Mouse (Mus musculus) lung, embryonic 16.5 days (tissue): ENCODE measurements at regions not wholly inside any gene's neighbourhood (a gene's known extent, or its start where the extent isn't known, plus 50 kb on each side); places are given as distances from the start of the nearest gene placed in this dataset.

Experiments
- ATAC-seq: fragments of 200-750 bp; cut with Nextera tagmentation; 2 replicates; pipeline ENCODE4 v1.8.0; 2017; ENCODE audit warnings: low read depth, mild to moderate bottlenecking, moderate library complexity
- H3K27ac ChIP-seq: fragments of 300-500 bp; sonication (generic); 2 replicates; pipeline ENCODE4 v1.5.1; 2014; ENCODE audit warnings: mild to moderate bottlenecking, control low read depth, low read length
- H3K27me3 ChIP-seq: fragments of 300-500 bp; sonication (generic); 2 replicates; pipeline ENCODE4 v1.6.1; 2014; ENCODE audit warnings: low read depth, low read length, mixed read lengths; ENCODE audit not compliant: control insufficient read depth, insufficient read depth
- H3K36me3 ChIP-seq: fragments of 300-500 bp; sonication (generic); 2 replicates; pipeline ENCODE4 v1.6.1; 2014; ENCODE audit warnings: low read length; ENCODE audit not compliant: control insufficient read depth, insufficient read depth
- H3K4me1 ChIP-seq: fragments of 300-500 bp; sonication (generic); replicated peaks from 2 replicates; pipeline ENCODE4 v1.6.1; 2014; ENCODE audit warnings: low read length, mixed read lengths; ENCODE audit not compliant: control insufficient read depth, insufficient read depth
- H3K4me2 ChIP-seq: fragments of 300-500 bp; sonication (generic); 2 replicates; pipeline ENCODE4 v1.6.1; 2014; ENCODE audit warnings: low read depth, low read length, control low read depth
- H3K4me3 ChIP-seq: fragments of 300-500 bp; sonication (generic); 2 replicates; pipeline ENCODE4 v1.5.1; 2014; ENCODE audit warnings: mild to moderate bottlenecking, low read length, control low read depth
- H3K9ac ChIP-seq: fragments of 300-500 bp; sonication (generic); 2 replicates; pipeline ENCODE4 v1.6.1; 2014; ENCODE audit warnings: low read length, control low read depth
- H3K9me3 ChIP-seq: fragments of 300-500 bp; sonication (generic); 2 replicates; pipeline ENCODE4 v1.6.1; 2016; ENCODE audit warnings: low read length; ENCODE audit not compliant: control insufficient read depth
- WGBS: fragments of 180-500 bp; shearing (Covaris S2); extraction: QIAGEN DNeasy Blood & Tissue Kit; methylation state at CpG from one replicate; pipeline ENCODE4 v1.1.7; 2014; 5-methylcytosine and 5-hydroxymethylcytosine counted together

DNA sequence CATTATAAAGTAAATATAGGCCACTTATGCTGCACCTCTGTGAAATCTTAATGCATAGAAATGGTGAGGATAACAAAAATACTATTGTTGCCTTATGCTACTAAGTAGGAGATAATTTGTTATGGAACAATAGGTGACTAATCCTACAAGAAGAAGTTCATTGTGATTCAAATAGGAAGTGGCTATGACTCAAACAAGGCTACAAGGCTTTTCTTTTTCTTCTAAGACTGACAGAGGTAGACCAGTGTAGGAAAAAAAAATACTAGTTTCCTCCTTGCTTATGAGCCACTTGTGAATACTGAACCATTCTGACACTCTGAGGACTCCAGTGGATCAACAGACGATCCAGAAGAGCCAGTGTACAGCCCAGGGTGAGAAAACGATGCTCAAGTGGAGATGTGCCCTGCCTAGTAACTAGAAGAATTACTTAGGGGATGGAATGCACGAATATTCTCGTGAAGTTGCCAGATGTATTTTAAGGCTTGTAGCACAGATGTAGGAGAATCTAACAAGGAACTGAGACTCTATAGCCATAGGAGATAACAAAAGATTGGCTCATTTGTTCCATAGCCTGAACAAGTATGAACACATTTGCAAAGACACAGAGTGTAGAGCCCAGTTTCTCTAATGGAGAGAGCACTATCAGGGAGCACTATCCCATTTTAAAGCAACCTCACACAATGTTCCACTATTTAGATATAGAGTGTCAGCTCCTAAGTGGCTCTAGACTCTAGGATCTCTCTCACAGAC is 60.3 kb downstream of the Fzd1 start:
- H3K4me3 ChIP-seq, result no peak overlapping the region
- no peak overlapping the region for H3K27ac ChIP-seq
- H3K9me3 ChIP-seq, result no peaks in the 10 kb centered on the region
- H3K36me3 ChIP-seq, result no peaks in the 10 kb centered on the region
- WGBS, result 71% methylated on average over 4 of the region's 4 CpGs
- no peaks in the 10 kb centered on the region for H3K27me3 ChIP-seq
- H3K4me1 ChIP-seq, result no peaks in the 10 kb centered on the region
- ATAC-seq, result no peak
- no peak overlapping the region for H3K4me2 ChIP-seq
- no peak overlapping the region for H3K9ac ChIP-seq

DNA sequence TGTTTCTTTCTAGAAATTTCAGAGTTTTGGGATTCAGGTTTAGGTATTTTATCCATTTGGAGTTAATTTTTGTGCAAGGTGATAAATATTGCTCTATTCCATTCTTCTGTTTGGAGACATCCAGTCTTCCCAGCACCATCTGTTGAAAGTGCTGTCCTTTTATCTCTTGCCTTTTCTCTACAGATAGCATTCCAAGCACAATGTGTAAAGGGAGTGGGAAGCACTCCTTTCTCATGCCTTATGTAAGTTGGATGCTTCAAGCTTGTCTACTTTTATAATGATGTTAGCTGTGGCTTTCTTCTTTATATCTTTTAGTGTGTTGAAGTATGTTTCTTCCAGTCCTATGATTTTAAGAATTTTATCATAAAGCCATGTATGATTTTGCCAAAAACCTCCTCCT is 61.1 kb downstream of the Fzd1 start:
- H3K27me3 ChIP-seq, result no peaks in the 10 kb centered on the region
- H3K9me3 ChIP-seq, result no peaks in the 10 kb centered on the region
- H3K4me2 ChIP-seq, result no peak overlapping the region
- no peaks in the 10 kb centered on the region for H3K36me3 ChIP-seq
- H3K4me1 ChIP-seq, result no peaks in the 10 kb centered on the region
- no peak overlapping the region for H3K27ac ChIP-seq
- H3K9ac ChIP-seq, result no peak overlapping the region
- ATAC-seq, result no peak
- no peak overlapping the region for H3K4me3 ChIP-seq

DNA sequence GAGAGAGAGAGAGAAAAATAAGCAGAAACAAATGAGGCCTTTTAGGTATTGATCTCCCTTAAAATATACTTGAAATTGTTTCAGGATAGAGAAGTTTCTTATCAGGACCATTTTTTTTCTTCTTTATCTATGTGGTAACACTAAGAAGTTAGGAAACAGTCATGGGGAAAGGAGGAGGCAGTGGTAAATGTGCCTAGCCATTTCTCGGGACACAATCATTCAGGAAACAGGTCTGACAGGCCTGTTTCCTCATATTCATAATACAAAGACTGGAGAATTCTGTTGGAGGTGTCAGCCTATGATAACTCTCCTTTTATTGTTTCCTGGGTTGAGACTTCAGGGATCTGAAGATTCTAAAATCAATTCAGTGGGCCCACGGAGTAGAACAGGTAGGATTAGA is 68.7 kb downstream of the Fzd1 start:
- H3K4me1 ChIP-seq, result no peaks in the 10 kb centered on the region
- H3K9ac ChIP-seq, result no peak overlapping the region
- no peak for ATAC-seq
- no peak overlapping the region for H3K4me3 ChIP-seq
- H3K36me3 ChIP-seq, result no peaks in the 10 kb centered on the region
- H3K9me3 ChIP-seq, result no peaks in the 10 kb centered on the region
- no peak overlapping the region for H3K27ac ChIP-seq
- H3K4me2 ChIP-seq, result no peak overlapping the region
- 45% methylated on average over 2 of the region's 2 CpGs for WGBS
- H3K27me3 ChIP-seq, result no peaks in the 10 kb centered on the region

DNA sequence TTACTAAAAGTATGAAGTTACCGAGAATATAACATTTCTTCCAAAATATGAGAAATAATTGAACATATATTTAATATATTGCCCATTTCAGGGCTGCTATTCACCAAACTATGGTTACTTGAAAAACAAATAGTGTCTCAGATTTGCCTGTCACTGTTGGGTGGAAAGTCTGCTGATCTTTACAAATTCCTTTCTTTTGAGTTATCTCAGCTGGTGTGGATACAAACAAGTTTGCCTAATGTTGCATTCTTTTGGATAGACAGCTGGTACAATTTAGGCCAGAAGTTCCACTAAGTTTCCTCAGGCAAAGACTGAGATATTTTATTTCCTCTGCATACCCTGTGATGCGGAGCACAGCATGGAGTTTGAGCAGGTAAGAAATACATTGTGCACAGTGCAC is 82.5 kb downstream of the Fzd1 start:
- ATAC-seq, result no peak
- Histone ChIP-seq H3K27ac (no peak overlapping the region), H3K27me3 (no peaks in the 10 kb centered on the region), H3K4me2 (no peak overlapping the region), H3K4me3 (no peak overlapping the region), H3K36me3 (no peaks in the 10 kb centered on the region), H3K9ac (no peak overlapping the region), H3K9me3 (no peaks in the 10 kb centered on the region), H3K4me1 (no peaks in the 10 kb centered on the region)
- WGBS, result 73% methylated on average over 2 of the region's 2 CpGs

DNA sequence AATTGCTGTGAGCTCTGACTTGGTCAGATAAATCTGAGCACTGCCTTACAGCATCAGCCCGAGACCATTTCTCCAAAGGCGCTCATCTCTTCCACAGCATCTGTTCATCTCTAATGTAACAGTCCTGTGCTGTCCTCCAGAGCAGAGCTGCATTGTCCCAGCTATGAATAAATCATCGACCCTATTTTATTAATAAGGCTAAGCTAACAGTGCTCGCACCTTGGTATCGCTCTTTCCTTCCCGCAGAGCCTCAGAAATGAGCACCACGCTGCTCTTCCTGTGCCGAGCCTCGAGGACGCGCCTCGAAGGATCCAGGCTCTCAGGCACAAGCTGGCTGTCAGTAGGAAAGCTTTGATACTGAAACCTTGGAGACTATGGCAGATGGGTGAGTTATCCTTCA is 91.5 kb downstream of the Fzd1 start:
- no peaks in the 10 kb centered on the region for H3K36me3 ChIP-seq
- no peak overlapping the region for H3K27ac ChIP-seq
- no peak overlapping the region for H3K4me3 ChIP-seq
- no peak overlapping the region for H3K9ac ChIP-seq
- no peak for ATAC-seq
- 0 out of 2 replicates have a peak, but pooled peaks cover 2% of the 10 kb centered on the region for H3K27me3 ChIP-seq
- WGBS, result 69% methylated on average over 12 of the region's 12 CpGs
- H3K4me1 ChIP-seq, result peaks cover 4% of the 10 kb centered on the region
- no peak overlapping the region for H3K4me2 ChIP-seq
- H3K9me3 ChIP-seq, result no peaks in the 10 kb centered on the region

DNA sequence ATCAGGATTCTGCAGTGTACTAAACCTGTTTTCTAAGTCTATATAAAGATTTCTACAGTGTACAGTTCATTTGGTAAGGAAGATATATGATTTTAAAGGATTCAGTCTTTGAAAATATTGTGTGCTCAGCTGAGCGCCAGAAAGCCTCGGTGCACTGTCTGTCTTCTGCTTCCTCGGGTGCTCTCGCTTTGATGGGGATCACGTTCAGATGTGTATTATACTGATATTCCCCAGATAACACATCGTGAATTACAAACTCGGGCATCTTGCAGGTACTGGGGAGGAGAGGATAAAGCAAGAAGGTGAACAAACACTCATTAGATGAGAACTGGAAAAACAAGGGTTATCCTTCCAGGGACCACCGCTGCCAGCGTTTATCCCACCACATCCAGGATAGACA is 91.9 kb downstream of the Fzd1 start:
- H3K9ac ChIP-seq, result no peak overlapping the region
- H3K4me2 ChIP-seq, result no peak overlapping the region
- peaks cover 8% of the 10 kb centered on the region for H3K4me1 ChIP-seq
- 59% methylated on average over 9 of the region's 9 CpGs for WGBS
- no peak overlapping the region for H3K27ac ChIP-seq
- H3K36me3 ChIP-seq, result no peaks in the 10 kb centered on the region
- H3K9me3 ChIP-seq, result no peaks in the 10 kb centered on the region
- H3K4me3 ChIP-seq, result no peak overlapping the region
- H3K27me3 ChIP-seq, result 0 out of 2 replicates have a peak, but pooled peaks cover 2% of the 10 kb centered on the region
- no peak for ATAC-seq

DNA sequence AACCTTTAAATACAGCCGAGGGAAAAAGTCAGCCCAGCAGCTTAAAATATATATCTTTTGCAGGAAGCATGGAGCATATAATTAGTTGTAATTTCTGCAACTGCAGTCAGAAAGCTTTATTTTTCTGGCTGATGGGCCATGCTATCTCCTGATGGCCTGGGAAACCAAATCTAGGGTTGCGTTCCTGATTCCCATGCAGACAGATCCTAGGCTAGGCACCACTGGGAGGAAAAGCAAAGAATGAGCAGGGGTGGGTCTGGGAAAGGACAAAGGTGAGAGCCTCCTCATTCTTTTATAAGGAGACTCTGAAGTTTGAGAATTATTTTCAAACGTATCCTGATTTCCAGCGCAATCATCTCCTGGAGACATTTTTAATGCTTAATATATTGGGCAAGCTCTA is 92.9 kb downstream of the Fzd1 start:
- no peak for ATAC-seq
- H3K9ac ChIP-seq, result no peak overlapping the region
- H3K4me1 ChIP-seq, result peaks cover 8% of the 10 kb centered on the region
- 0 out of 2 replicates have a peak, but pooled peaks cover 2% of the 10 kb centered on the region for H3K27me3 ChIP-seq
- no peak overlapping the region for H3K4me2 ChIP-seq
- H3K9me3 ChIP-seq, result no peaks in the 10 kb centered on the region
- H3K27ac ChIP-seq, result no peak overlapping the region
- no peak overlapping the region for H3K4me3 ChIP-seq
- WGBS, result 72% methylated on average over 4 of the region's 4 CpGs
- H3K36me3 ChIP-seq, result no peaks in the 10 kb centered on the region

DNA sequence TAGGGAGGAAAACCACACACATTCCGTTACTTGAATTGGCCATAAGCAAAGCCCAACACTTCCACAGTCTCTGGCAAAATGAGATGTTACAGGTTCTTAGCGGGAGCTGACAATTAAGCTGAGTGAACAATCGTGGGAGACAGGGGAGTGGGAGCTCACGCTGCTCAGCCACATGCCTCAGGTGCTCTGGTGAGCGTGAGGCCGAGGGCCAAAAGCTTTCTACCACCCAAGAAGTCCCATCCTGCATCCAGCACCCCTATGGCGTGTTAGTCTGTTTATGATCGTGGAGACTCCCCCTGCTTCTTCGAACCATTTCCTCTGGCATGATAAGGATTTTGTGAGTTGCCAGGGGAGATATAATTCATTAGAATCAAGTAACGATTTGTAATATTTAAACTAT is 93.3 kb downstream of the Fzd1 start:
- Histone ChIP-seq H3K9ac (no peak overlapping the region), H3K27me3 (0 out of 2 replicates have a peak, but pooled peaks cover 2% of the 10 kb centered on the region), H3K36me3 (no peaks in the 10 kb centered on the region), H3K4me2 (no peak overlapping the region), H3K27ac (no peak overlapping the region), H3K4me1 (peaks cover 8% of the 10 kb centered on the region), H3K9me3 (no peaks in the 10 kb centered on the region), H3K4me3 (no peak overlapping the region)
- WGBS, result 53% methylated on average over 10 of the region's 10 CpGs
- ATAC-seq, result no peak

DNA sequence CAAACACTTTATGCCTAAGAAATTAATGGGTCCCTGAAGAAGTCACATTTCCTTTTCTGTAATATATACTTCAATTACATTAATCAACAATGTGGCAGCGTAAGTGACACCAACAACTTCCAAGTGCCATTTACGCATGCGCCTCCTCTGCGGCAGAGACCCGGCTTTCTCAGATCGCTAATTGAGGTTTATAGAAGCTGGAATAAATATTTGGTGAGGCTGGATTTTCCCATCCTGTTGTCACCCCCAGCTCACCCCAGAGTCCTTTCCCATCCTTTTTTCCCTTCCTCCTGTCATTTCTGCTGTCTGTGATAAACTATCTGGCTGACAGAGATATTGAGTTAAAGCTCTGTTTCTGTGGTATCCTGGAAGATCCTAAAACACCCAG is 95.6 kb downstream of the Fzd1 start:
- peak; percentile 76 for ATAC-seq
- WGBS, result 32% methylated on average over 6 of the region's 6 CpGs
- no peaks in the 10 kb centered on the region for H3K36me3 ChIP-seq
- no peak overlapping the region for H3K9ac ChIP-seq
- H3K27me3 ChIP-seq, result 0 out of 2 replicates have a peak, but pooled peaks cover 2% of the 10 kb centered on the region
- H3K4me2 ChIP-seq, result peak overlapping the region; percentile 47
- no peaks in the 10 kb centered on the region; the same call in 1 of the 2 replicates for H3K9me3 ChIP-seq
- no peak overlapping the region for H3K27ac ChIP-seq
- H3K4me3 ChIP-seq, result peak overlapping the region; percentile 18; the same call in 1 of the 2 replicates
- peaks cover 8% of the 10 kb centered on the region for H3K4me1 ChIP-seq
